Mouse (Mus musculus): ENCODE measurements at regions not wholly inside any gene's neighbourhood (a gene's known extent, or its start where the extent isn't known, plus 50 kb on each side); places are given as distances from the start of the nearest gene placed in this dataset.
A peak's percentile ranks its signal among the peaks of the same experiment; 100 is the strongest.

DNA sequence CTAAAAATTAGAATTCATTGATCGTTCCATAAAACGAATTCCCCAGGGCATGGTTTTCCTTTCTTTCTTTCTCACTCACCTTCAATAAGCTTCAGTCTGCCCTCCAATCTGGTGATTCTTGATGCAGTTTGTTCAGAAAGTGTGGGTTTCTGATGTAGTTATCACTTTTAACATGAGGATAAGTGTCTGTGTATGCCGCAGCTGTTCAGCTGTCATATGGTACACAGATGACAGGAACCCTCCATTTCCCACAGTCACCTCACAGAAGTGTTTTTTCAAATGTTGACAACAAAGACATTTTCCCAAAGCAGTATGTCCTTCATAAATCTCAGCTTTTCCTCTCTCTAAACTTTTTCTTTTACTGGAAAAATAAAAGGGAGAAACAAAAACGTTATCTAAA lies 2177.0 kb downstream of the 9330182O14Rik start:
- H3K27me3 ChIP-seq (replicated peaks): no peaks in the 10 kb centered on the region
- H3K4me1 ChIP-seq: no peaks in the 10 kb centered on the region
- ATAC-seq (ENCODE audit: low FRiP score): no peak
- H3K9ac ChIP-seq (replicated peaks): no peak overlapping the region
- H3K4me3 ChIP-seq (replicated peaks): no peak overlapping the region
- no peak overlapping the region for H3K4me2 ChIP-seq
- H3K27ac ChIP-seq (replicated peaks): no peak overlapping the region
- H3K36me3 ChIP-seq: no peaks in the 10 kb centered on the region
- H3K9me3 ChIP-seq (replicated peaks): no peaks in the 10 kb centered on the region
- WGBS: 77% methylated on average over 4 of the region's 4 CpGs

- no peaks in the 10 kb centered on the region for H3K9me3 ChIP-seq (replicated peaks)
- no peaks in the 10 kb centered on the region for H3K36me3 ChIP-seq
- 25% methylated on average over 1 of the region's 1 CpGs for WGBS
- no peaks in the 10 kb centered on the region for H3K27me3 ChIP-seq (replicated peaks)
- no peak overlapping the region for H3K4me2 ChIP-seq
- no peak overlapping the region for H3K9ac ChIP-seq (replicated peaks)
- no peak overlapping the region for H3K27ac ChIP-seq (replicated peaks)
- ATAC-seq (ENCODE audit: low FRiP score): no peak
- H3K4me3 ChIP-seq (replicated peaks): no peak overlapping the region
- H3K4me1 ChIP-seq: no peaks in the 10 kb centered on the region
Measured at GRCm38 (mm10) chr15:42320349-42320748, 2186.2 kb downstream of the 9330182O14Rik start.

DNA sequence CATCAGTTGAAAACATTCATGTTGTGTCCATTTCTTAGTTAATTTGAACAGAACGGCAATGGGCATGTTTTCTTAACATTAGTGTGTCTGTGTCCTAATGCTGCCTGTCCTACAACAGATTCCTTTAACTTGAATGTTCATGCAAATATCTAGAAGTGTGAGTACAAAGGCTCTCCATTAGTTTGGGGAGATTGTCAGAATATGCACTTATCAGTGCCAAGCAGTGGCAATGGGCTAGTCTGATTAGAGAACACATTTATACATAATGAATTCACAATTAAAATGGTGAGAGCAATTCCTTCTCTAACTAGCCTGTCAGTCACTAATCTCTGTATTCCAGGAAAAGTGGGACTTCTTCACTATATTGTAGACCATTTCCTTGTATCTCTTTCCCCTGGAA lies 2188.8 kb downstream of the 9330182O14Rik start:
- H3K4me1 ChIP-seq: no peaks in the 10 kb centered on the region
- no peaks in the 10 kb centered on the region for H3K9me3 ChIP-seq (replicated peaks)
- ATAC-seq (ENCODE audit: low FRiP score): no peak
- no peak overlapping the region for H3K9ac ChIP-seq (replicated peaks)
- WGBS: 93% methylated on average over 1 of the region's 1 CpGs
- no peaks in the 10 kb centered on the region for H3K27me3 ChIP-seq (replicated peaks)
- H3K4me2 ChIP-seq: no peak overlapping the region
- no peak overlapping the region for H3K4me3 ChIP-seq (replicated peaks)
- H3K36me3 ChIP-seq: no peaks in the 10 kb centered on the region
- H3K27ac ChIP-seq (replicated peaks): no peak overlapping the region

DNA sequence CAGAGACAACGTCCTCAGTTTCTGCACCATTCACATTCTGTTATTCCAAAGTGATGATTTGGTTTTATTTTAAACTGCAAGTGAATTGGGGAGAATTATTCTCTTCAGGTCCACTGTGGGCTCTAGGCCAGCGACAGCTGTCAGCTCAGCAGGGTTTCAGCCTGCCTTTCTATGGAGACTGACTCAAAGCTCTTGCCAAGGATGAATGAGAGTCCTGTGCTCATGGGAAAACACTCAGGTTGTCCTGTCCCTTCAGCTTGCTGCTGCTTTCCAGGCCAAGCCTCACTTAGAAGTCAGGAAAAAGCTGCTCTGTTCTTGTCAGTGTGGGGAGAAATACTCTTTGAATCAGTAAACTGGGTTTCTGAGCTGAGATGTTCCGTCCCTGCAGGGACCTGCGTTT lies 2191.1 kb downstream of the 9330182O14Rik start:
- 63% methylated on average over 4 of the region's 4 CpGs for WGBS
- ATAC-seq (ENCODE audit: low FRiP score): no peak

DNA sequence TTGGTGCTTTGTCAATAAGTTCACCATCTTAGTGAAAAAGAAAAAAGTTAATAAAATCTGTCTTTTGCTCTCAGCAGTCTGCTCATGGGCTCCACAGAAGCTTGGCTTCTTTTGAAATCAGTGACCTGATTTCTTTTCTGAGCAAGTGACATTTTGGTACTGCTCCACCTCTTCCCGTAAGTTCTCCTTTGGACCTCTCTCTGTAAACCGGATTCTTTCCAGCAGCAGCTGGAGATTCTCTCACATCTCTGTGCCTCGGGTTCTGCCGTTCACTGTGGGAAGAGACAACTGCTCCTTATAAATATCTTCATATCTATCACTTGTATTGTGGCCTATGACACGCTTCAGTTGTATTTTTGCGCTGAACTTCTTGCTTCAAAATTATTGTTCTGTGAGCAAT lies 2194.4 kb downstream of the 9330182O14Rik start:
- H3K27ac ChIP-seq (replicated peaks): no peak overlapping the region
- 86% methylated on average over 6 of the region's 6 CpGs for WGBS
- ATAC-seq (ENCODE audit: low FRiP score): no peak
- H3K27me3 ChIP-seq (replicated peaks): no peaks in the 10 kb centered on the region
- H3K36me3 ChIP-seq: no peaks in the 10 kb centered on the region
- H3K9ac ChIP-seq (replicated peaks): no peak overlapping the region
- peaks cover 5% of the 10 kb centered on the region; the same call in 1 of the 2 replicates for H3K4me1 ChIP-seq
- H3K4me2 ChIP-seq: no peak overlapping the region
- H3K9me3 ChIP-seq (replicated peaks): no peaks in the 10 kb centered on the region
- H3K4me3 ChIP-seq (replicated peaks): no peak overlapping the region

More for the DNA sequence above, 2191.1 kb downstream of the 9330182O14Rik start:
- no peaks in the 10 kb centered on the region for H3K27me3 ChIP-seq (replicated peaks)
- no peaks in the 10 kb centered on the region for H3K36me3 ChIP-seq
- H3K4me1 ChIP-seq: peaks cover 5% of the 10 kb centered on the region; the same call in 1 of the 2 replicates
- no peak overlapping the region for H3K4me2 ChIP-seq
- H3K9ac ChIP-seq (replicated peaks): no peak overlapping the region
- no peaks in the 10 kb centered on the region for H3K9me3 ChIP-seq (replicated peaks)
- no peak overlapping the region for H3K27ac ChIP-seq (replicated peaks)
- H3K4me3 ChIP-seq (replicated peaks): no peak overlapping the region

DNA sequence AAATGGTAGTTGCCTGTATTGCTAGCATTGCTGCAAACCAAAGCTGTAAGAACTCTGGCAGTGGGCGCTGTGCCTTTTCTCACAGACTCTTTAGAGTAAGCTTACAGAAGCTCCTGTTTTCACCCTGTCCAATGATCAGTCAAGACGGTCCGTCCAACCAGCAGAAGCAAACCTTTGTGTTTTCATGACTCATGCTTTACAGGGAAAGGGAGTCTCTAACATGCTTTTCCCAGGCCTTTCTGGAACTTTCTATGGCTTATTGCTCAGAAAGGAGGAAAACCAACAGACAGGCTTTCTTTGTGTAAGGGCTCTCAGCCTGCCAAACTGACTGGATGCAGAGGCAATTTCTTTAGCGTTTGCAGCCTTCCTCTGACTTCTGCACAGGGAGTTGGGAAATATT lies 2195.6 kb downstream of the 9330182O14Rik start:
- peak; percentile 38; the same call in 1 of the 2 replicates for ATAC-seq (ENCODE audit: low FRiP score)
- no peak overlapping the region for H3K9ac ChIP-seq (replicated peaks)
- no peaks in the 10 kb centered on the region for H3K9me3 ChIP-seq (replicated peaks)
- H3K27ac ChIP-seq (replicated peaks): peak overlapping the region; percentile 33; the same call in 1 of the 2 replicates
- H3K36me3 ChIP-seq: no peaks in the 10 kb centered on the region
- H3K4me3 ChIP-seq (replicated peaks): no peak overlapping the region
- H3K27me3 ChIP-seq (replicated peaks): no peaks in the 10 kb centered on the region
- H3K4me1 ChIP-seq: peaks cover 5% of the 10 kb centered on the region; the same call in 1 of the 2 replicates
- WGBS: 60% methylated on average over 4 of the region's 4 CpGs
- H3K4me2 ChIP-seq: no peak overlapping the region

DNA sequence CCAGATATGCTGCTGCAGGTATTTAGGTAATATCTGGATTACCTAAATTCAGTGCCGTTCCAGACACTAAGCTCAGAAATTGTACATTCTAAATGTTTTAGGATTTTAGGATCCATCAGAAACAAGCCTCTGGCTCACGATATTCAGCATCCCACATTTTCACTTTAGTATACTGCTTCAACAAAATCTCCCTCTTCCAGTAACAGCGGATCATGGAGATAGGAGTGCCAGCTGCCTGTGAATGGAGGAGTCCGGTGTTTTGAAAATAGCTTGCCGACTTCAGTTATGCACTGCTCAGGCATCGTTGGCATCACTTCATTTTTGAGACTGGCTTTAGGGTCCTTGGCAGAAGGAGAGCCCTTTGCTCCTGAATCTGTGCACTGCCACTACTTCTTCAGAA lies 2199.5 kb downstream of the 9330182O14Rik start:
- H3K4me2 ChIP-seq: no peak overlapping the region
- H3K27me3 ChIP-seq (replicated peaks): no peaks in the 10 kb centered on the region
- ATAC-seq (ENCODE audit: low FRiP score): no peak
- no peak overlapping the region for H3K4me3 ChIP-seq (replicated peaks)
- H3K9ac ChIP-seq (replicated peaks): no peak overlapping the region
- H3K36me3 ChIP-seq: no peaks in the 10 kb centered on the region
- H3K4me1 ChIP-seq: peaks cover 5% of the 10 kb centered on the region; the same call in 1 of the 2 replicates
- 90% methylated on average over 6 of the region's 6 CpGs for WGBS
- H3K27ac ChIP-seq (replicated peaks): no peak overlapping the region
- H3K9me3 ChIP-seq (replicated peaks): no peaks in the 10 kb centered on the region

GRCm38 (mm10) chr15:42346131-42346530 lies 2212.0 kb downstream of the 9330182O14Rik start:
- WGBS: 91% methylated on average over 3 of the region's 3 CpGs
- Histone ChIP-seq H3K27me3 (replicated peaks) (no peaks in the 10 kb centered on the region), H3K9me3 (replicated peaks) (no peaks in the 10 kb centered on the region), H3K27ac (replicated peaks) (no peak overlapping the region), H3K9ac (replicated peaks) (no peak overlapping the region), H3K4me3 (replicated peaks) (no peak overlapping the region), H3K4me1 (no peaks in the 10 kb centered on the region), H3K4me2 (no peak overlapping the region), H3K36me3 (no peaks in the 10 kb centered on the region)
- ATAC-seq (ENCODE audit: low FRiP score): no peak

- Histone ChIP-seq H3K27ac (replicated peaks) (no peak overlapping the region), H3K9ac (replicated peaks) (no peak overlapping the region), H3K4me2 (no peak overlapping the region), H3K4me1 (no peaks in the 10 kb centered on the region), H3K9me3 (replicated peaks) (no peaks in the 10 kb centered on the region), H3K36me3 (no peaks in the 10 kb centered on the region), H3K27me3 (replicated peaks) (no peaks in the 10 kb centered on the region), H3K4me3 (replicated peaks) (no peak overlapping the region)
- peak; percentile 65; the same call in 1 of the 2 replicates for ATAC-seq (ENCODE audit: low FRiP score)
Measured at GRCm38 (mm10) chr15:42361871-42362270, 2227.7 kb downstream of the 9330182O14Rik start.

DNA sequence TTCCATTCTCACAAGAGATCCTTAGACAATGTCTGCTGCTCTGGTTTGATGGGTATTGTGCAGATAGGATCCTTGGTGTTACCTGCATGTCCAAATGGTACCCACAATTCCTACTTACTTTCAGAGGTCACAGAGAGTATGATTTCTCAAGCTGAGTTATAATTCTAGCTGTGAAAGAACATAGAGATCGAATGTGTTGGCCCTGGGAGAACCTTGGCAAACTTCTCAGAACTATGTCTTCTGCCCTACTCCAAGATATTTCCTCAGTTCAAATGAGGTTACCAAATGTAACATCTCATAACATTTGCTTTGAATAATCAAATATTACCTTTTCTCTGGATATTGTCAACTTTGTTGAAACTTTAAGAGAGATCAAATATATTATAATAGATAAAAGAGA lies 2230.8 kb downstream of the 9330182O14Rik start:
- no peak overlapping the region for H3K27ac ChIP-seq (replicated peaks)
- H3K4me2 ChIP-seq: no peak overlapping the region
- 98% methylated on average over 1 of the region's 1 CpGs for WGBS
- no peaks in the 10 kb centered on the region for H3K4me1 ChIP-seq
- no peak overlapping the region for H3K4me3 ChIP-seq (replicated peaks)
- H3K36me3 ChIP-seq: no peaks in the 10 kb centered on the region
- no peaks in the 10 kb centered on the region for H3K9me3 ChIP-seq (replicated peaks)
- no peak for ATAC-seq (ENCODE audit: low FRiP score)
- no peak overlapping the region for H3K9ac ChIP-seq (replicated peaks)
- H3K27me3 ChIP-seq (replicated peaks): no peaks in the 10 kb centered on the region

DNA sequence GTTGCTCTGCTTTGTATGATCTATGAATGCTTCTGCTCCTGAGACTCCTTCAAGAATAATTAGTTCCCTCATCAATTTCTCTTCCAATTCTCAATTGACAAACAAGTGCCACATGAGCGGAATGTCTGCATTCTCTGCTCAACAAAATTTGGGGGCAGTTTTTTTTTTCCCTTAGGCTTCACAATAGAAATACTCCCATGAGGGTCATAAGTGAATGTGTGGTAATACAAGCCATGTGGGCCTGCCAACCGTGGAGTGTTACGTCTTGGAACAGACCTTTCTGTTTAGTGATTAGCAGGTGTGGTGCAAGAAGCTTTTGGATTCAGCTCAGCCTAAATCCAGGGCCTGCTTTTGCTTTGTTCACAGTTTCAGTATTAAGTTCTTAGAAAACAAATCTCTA lies 2232.6 kb downstream of the 9330182O14Rik start:
- Histone ChIP-seq H3K27me3 (replicated peaks) (no peaks in the 10 kb centered on the region), H3K9me3 (replicated peaks) (no peaks in the 10 kb centered on the region), H3K4me2 (no peak overlapping the region), H3K9ac (replicated peaks) (no peak overlapping the region), H3K36me3 (no peaks in the 10 kb centered on the region), H3K4me1 (no peaks in the 10 kb centered on the region), H3K4me3 (replicated peaks) (no peak overlapping the region), H3K27ac (replicated peaks) (no peak overlapping the region)
- ATAC-seq (ENCODE audit: low FRiP score): no peak
- WGBS: 37% methylated on average over 3 of the region's 3 CpGs

DNA sequence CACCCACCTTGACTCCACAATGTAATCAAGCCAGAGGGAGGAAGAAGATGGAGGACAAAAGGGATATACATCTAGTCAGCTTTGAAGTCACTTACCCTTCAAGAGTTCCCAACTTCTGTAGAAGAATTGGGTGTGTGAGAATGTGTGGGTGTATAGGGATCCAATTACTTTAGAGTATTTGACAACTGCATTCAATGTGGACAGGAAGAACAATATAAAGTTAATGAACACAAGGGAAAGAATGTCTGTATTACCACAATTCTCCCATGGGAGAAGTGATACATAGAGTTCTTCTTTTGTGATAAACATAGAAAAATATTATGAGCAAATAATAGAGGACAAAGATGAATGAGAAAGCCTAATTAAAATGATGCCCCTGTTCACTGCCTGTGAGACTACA lies 2235.4 kb downstream of the 9330182O14Rik start:
- Histone ChIP-seq H3K27ac (replicated peaks) (no peak overlapping the region), H3K9ac (replicated peaks) (no peak overlapping the region), H3K36me3 (no peaks in the 10 kb centered on the region), H3K4me2 (no peak overlapping the region), H3K4me3 (replicated peaks) (no peak overlapping the region), H3K27me3 (replicated peaks) (no peaks in the 10 kb centered on the region), H3K4me1 (no peaks in the 10 kb centered on the region), H3K9me3 (replicated peaks) (no peaks in the 10 kb centered on the region)
- ATAC-seq (ENCODE audit: low FRiP score): no peak

DNA sequence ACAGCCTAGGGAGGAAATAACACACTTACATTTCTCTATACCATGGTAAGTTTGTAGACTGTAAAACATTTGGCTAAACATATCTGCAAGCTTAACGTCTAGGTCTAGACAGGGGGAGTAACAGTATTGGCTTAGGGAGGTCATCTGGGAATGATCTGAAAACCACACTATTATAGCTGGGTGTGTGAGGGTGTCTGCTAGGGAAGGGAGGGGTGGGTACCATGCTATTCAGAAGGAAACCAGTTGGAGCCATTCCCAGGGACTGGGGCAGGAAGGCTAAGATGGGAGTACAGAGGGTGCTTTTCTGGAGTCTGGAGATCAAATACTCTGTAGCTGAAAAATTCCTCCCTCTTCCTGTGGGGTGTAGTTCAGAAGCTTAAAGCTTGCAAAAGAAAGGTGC lies 2235.9 kb downstream of the 9330182O14Rik start:
- 71% methylated on average over 1 of the region's 1 CpGs for WGBS
- H3K4me1 ChIP-seq: no peaks in the 10 kb centered on the region
- no peaks in the 10 kb centered on the region for H3K9me3 ChIP-seq (replicated peaks)
- no peak overlapping the region for H3K4me3 ChIP-seq (replicated peaks)
- no peaks in the 10 kb centered on the region for H3K36me3 ChIP-seq
- no peak overlapping the region for H3K27ac ChIP-seq (replicated peaks)
- no peak for ATAC-seq (ENCODE audit: low FRiP score)
- no peak overlapping the region for H3K9ac ChIP-seq (replicated peaks)
- no peaks in the 10 kb centered on the region for H3K27me3 ChIP-seq (replicated peaks)
- no peak overlapping the region for H3K4me2 ChIP-seq

Measured in neural tube, embryonic 15.5 days (tissue).